Mouse (Mus musculus): ENCODE measurements around the gene Gimap9. TPM values are rescaled to one million over a fixed set of nuclear protein-coding genes. Genes with fewer than 3 reads are reported as not detected.

Gimap9 gene
- polyA plus RNA-seq, 1 experiment, result not detected

GRCm38 (mm10) chr6:48635105-48635504, 40.8 kb upstream of the Gimap9 start:
- Histone ChIP-seq H3K4me3 (ENCODE audit: insufficient read depth, low read depth, low read length) (no peak overlapping the region), H3K4me1 (ENCODE audit: control insufficient read depth, insufficient read depth, low read length) (peaks cover 2% of the 10 kb centered on the region; the same call in 1 of the 2 replicates), H3K27ac (ENCODE audit: insufficient read depth, low read depth, low read length) (no peak overlapping the region)
- TF ChIP-seq POLR2A (IDR thresholded peaks at IDR 0.05; ENCODE audit: insufficient read depth, low read depth, low read length) (no peak), CTCF (IDR thresholded peaks at IDR 0.05; ENCODE audit: insufficient read depth, low read depth, low read length) (no peak)
- 94% methylated on average over 2 of the region's 2 CpGs for WGBS

- 71% methylated on average over 6 of the region's 6 CpGs for WGBS
- H3K4me3 ChIP-seq (ENCODE audit: insufficient read depth, low read depth, low read length), result no peak overlapping the region
- H3K4me1 ChIP-seq (ENCODE audit: control insufficient read depth, insufficient read depth, low read length), result peaks cover 2% of the 10 kb centered on the region; the same call in 1 of the 2 replicates
- TF ChIP-seq CTCF (IDR thresholded peaks at IDR 0.05; ENCODE audit: insufficient read depth, low read depth, low read length) (no peak), POLR2A (IDR thresholded peaks at IDR 0.05; ENCODE audit: insufficient read depth, low read depth, low read length) (no peak)
- H3K27ac ChIP-seq (ENCODE audit: insufficient read depth, low read depth, low read length), result no peak overlapping the region
Measured at GRCm38 (mm10) chr6:48636515-48636914, 39.4 kb upstream of the Gimap9 start.

DNA sequence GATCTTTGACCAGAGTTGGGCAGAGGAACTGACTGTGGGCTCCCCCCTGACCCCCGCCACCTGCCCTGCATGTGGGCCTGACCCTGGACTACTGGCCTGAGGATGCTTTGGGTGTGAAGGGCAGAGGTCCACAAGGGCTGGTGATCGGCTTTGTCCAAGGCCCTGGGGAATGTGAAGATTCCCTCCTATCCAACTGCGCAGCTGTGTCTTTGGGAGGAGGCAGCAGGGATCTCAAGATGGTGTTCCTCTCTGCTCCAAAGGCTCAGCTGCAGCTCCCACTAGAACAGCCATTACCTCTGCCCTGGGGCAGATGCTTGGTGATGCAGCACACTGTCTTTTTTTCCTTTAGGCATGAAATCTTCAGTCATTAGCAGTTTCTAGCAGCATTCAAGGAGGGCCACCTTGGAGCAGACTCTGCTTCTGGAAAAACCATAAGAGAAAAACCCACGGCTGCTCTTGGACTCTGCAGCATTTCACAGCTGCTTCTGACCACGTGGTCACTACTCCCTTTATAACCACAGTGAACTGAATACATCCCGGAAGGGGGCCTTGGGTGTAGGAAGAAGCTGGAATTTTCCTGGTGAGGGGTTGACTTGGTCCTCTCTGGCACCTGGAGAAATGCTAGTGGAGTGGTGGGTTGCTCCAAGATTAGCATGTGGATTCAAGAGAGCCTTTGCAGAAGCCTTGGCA, 38.0 kb upstream of the Gimap9 start:
- 61% methylated on average over 6 of the region's 6 CpGs for WGBS

GRCm38 (mm10) chr6:48638553-48638952, 37.4 kb upstream of the Gimap9 start:
- no peak overlapping the region for H3K4me3 ChIP-seq (ENCODE audit: insufficient read depth, low read depth, low read length)
- no peak for TF ChIP-seq CTCF (IDR thresholded peaks at IDR 0.05; ENCODE audit: insufficient read depth, low read depth, low read length)
- no peak for TF ChIP-seq POLR2A (IDR thresholded peaks at IDR 0.05; ENCODE audit: insufficient read depth, low read depth, low read length)
- H3K27ac ChIP-seq (ENCODE audit: insufficient read depth, low read depth, low read length), result no peak overlapping the region
- WGBS, result 66% methylated on average over 2 of the region's 2 CpGs
- peaks cover 2% of the 10 kb centered on the region; the same call in 1 of the 2 replicates for H3K4me1 ChIP-seq (ENCODE audit: control insufficient read depth, insufficient read depth, low read length)

More for the DNA sequence above, 38.0 kb upstream of the Gimap9 start:
- TF ChIP-seq CTCF (IDR thresholded peaks at IDR 0.05; ENCODE audit: insufficient read depth, low read depth, low read length), result no peak
- TF ChIP-seq POLR2A (IDR thresholded peaks at IDR 0.05; ENCODE audit: insufficient read depth, low read depth, low read length), result no peak
- Histone ChIP-seq H3K27ac (ENCODE audit: insufficient read depth, low read depth, low read length) (no peak overlapping the region), H3K4me1 (ENCODE audit: control insufficient read depth, insufficient read depth, low read length) (peaks cover 2% of the 10 kb centered on the region; the same call in 1 of the 2 replicates), H3K4me3 (ENCODE audit: insufficient read depth, low read depth, low read length) (no peak overlapping the region)

GRCm38 (mm10) chr6:48641391-48641790, 34.5 kb upstream of the Gimap9 start:
- Histone ChIP-seq H3K4me1 (ENCODE audit: control insufficient read depth, insufficient read depth, low read length) (peaks cover 2% of the 10 kb centered on the region; the same call in 1 of the 2 replicates), H3K27ac (ENCODE audit: insufficient read depth, low read depth, low read length) (no peak overlapping the region), H3K4me3 (ENCODE audit: insufficient read depth, low read depth, low read length) (no peak overlapping the region)
- 87% methylated on average over 6 of the region's 6 CpGs for whole genome bisulfite sequencing
- TF ChIP-seq POLR2A (IDR thresholded peaks at IDR 0.05; ENCODE audit: insufficient read depth, low read depth, low read length) (no peak), CTCF (IDR thresholded peaks at IDR 0.05; ENCODE audit: insufficient read depth, low read depth, low read length) (no peak)

DNA sequence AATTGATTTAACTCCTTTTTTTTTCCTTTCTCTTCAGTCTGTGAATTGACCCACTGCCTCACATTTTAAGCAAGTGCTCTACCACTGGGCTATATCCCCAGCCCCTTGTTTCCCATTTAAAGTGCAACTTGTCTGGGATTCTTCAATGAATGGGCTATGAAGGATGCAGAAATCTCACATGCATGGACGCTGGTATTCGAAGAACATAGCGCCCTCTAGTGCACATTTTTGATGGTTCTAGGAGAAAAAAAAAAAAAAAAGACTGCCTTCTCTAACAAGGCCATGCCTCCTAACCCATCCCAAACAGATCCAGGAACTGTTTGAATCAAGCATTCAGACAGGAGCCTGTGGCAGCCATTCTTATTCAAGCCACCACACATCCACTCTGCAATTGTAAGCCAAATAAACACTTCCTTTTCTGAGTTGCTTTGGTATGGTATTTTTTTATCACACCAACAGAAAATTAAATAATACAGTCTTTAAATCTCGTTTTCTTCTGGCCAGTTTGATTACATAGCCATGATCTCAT, 33.1 kb upstream of the Gimap9 start:
- H3K4me3 ChIP-seq (ENCODE audit: insufficient read depth, low read depth, low read length), result no peak overlapping the region
- 20% methylated on average over 4 of the region's 4 CpGs for WGBS
- no peak for TF ChIP-seq POLR2A (IDR thresholded peaks at IDR 0.05; ENCODE audit: insufficient read depth, low read depth, low read length)
- no peak for TF ChIP-seq CTCF (IDR thresholded peaks at IDR 0.05; ENCODE audit: insufficient read depth, low read depth, low read length)
- H3K4me1 ChIP-seq (ENCODE audit: control insufficient read depth, insufficient read depth, low read length), result peaks cover 4% of the 10 kb centered on the region; the same call in 1 of the 2 replicates
- H3K27ac ChIP-seq (ENCODE audit: insufficient read depth, low read depth, low read length), result no peak overlapping the region

DNA sequence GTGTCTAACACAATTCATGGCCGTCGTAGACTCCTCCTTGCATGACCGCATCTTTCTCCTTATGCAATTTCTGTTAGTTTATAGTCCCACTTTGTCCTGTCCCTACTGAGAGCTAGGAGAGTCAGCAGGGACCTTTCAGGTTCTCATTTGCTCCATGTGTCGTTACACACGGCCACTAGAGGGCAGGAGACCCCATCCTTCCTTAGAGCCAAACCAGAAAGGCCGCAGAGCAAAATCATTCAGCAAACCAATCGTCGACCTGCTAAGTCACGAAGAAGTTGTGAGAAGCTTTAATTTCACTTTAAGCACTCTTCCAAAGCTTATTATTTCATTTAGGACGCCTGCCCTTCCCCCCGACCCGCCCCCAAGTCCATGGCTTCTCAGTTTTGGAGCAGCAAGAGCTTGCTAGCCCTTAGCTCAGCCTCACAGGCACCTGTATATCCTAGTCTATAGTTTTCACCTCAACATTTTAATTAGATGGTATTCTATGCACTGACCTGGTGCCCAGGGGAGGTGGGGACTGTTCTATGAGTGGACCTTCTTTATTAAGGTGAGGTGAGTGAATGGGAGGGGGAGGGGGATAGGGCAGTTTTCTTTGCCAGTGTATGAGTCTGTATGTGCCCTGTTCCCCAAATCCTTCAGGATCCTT, 30.1 kb upstream of the Gimap9 start:
- Histone ChIP-seq H3K27ac (ENCODE audit: insufficient read depth, low read depth, low read length) (no peak overlapping the region), H3K4me3 (ENCODE audit: insufficient read depth, low read depth, low read length) (no peak overlapping the region), H3K4me1 (ENCODE audit: control insufficient read depth, insufficient read depth, low read length) (0 out of 2 replicates have a peak, but pooled peaks cover 4% of the 10 kb centered on the region)
- WGBS, result 9% methylated on average over 12 of the region's 12 CpGs
- TF ChIP-seq POLR2A (IDR thresholded peaks at IDR 0.05; ENCODE audit: insufficient read depth, low read depth, low read length), result no peak
- peak; percentile 20; the same call in 1 of the 2 replicates for TF ChIP-seq CTCF (IDR thresholded peaks at IDR 0.05; ENCODE audit: insufficient read depth, low read depth, low read length)

DNA sequence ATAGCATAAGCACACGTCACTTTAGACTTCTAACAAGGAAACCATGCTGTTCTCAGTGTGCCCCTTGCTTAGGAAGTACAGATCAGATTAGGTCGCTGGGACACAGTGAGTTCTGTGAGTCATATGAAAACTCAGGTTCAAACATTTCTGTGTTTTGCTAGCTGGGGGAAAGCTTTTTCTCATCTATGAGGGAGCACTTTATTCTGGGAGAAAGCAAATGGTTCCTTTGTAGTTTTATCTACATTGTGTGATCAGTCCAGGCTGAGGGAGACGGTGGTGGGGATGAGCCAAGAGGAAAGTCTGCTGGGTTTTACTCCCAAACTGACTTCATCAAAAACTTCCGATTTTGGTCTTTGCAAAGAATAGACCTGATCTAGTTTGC, 29.6 kb upstream of the Gimap9 start:
- WGBS, result 83% methylated on average over 4 of the region's 4 CpGs
- no peak for TF ChIP-seq CTCF (IDR thresholded peaks at IDR 0.05; ENCODE audit: insufficient read depth, low read depth, low read length)
- TF ChIP-seq POLR2A (IDR thresholded peaks at IDR 0.05; ENCODE audit: insufficient read depth, low read depth, low read length), result no peak
- no peak overlapping the region for H3K4me3 ChIP-seq (ENCODE audit: insufficient read depth, low read depth, low read length)

DNA sequence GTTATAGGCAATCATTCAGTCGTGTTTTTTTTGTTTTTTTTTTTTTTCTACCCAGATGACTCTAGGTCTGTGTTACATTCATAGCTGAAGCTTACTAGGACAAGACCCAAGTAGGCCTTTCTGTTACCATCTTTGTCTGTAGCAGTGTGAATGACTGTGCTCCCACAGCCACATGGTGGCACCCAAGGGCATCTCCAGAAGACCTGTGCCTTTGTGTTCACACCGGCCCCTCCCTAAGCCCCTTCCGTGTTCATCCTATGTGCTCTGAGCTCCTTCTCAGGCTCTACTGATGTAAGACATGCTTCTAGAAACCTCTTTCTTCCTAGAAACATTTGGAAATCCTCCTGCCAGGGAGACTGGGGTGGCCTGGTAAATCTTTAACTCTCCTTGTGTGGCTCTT, 28.9 kb upstream of the Gimap9 start, which contains the start of gene Gimap8:
Gene Gimap8, plus strand, starts transcription at position 240 of the 400 bp plus-strand sequence.
- WGBS, result 28% methylated on average over 3 of the region's 3 CpGs
- 0 out of 2 replicates have a peak, but pooled peaks cover 4% of the 10 kb centered on the region for H3K4me1 ChIP-seq (ENCODE audit: control insufficient read depth, insufficient read depth, low read length)

More for the DNA sequence above, 29.6 kb upstream of the Gimap9 start:
- no peak overlapping the region for H3K27ac ChIP-seq (ENCODE audit: insufficient read depth, low read depth, low read length)
- 0 out of 2 replicates have a peak, but pooled peaks cover 4% of the 10 kb centered on the region for H3K4me1 ChIP-seq (ENCODE audit: control insufficient read depth, insufficient read depth, low read length)

More for the DNA sequence above, 28.9 kb upstream of the Gimap9 start, which contains the start of gene Gimap8:
- Histone ChIP-seq H3K27ac (ENCODE audit: insufficient read depth, low read depth, low read length) (no peak within 1 kb of the TSS), H3K4me3 (ENCODE audit: insufficient read depth, low read depth, low read length) (no peak within 1 kb of the TSS)
- TF ChIP-seq POLR2A (IDR thresholded peaks at IDR 0.05; ENCODE audit: insufficient read depth, low read depth, low read length) (no peak), CTCF (IDR thresholded peaks at IDR 0.05; ENCODE audit: insufficient read depth, low read depth, low read length) (no peak)
